Mouse (Mus musculus) stomach, postnatal 0 days (tissue): ENCODE data around the gene Timp3.

Source experiments
- CTCF ChIP-seq: IDR thresholded peaks from 2 replicates; pipeline ENCODE4 v1.5.1; 2016; ENCODE audit warnings: antibody characterized with exemption, low read depth, mild to moderate bottlenecking, moderate library complexity
- EP300 ChIP-seq: optimal IDR thresholded peaks from 2 replicates; pipeline ENCODE3; 2016; ENCODE audit warnings: antibody characterized with exemption

GRCm38 (mm10) chr10:86272826-86273225 is 27.3 kb upstream of the Timp3 start:
- TF ChIP-seq CTCF: no peak
- no peak for TF ChIP-seq EP300
